Mouse (Mus musculus) heart, adult 2 months (tissue): ENCODE data around the gene Pacsin2.

Experiments
- CTCF ChIP-seq: fragments of 200-600 bp; IDR thresholded peaks from 2 replicates; pipeline ENCODE4 v1.8.1; 2022; ENCODE audit warnings: antibody characterized with exemption, mild to moderate bottlenecking, moderate library complexity
- POLR2A ChIP-seq: fragments of 200-500 bp; IDR thresholded peaks from 2 replicates; pipeline ENCODE4 v1.6.1; 2011; ENCODE audit warnings: mild to moderate bottlenecking, low read depth, low read length, control low read depth; ENCODE audit not compliant: insufficient read depth

DNA sequence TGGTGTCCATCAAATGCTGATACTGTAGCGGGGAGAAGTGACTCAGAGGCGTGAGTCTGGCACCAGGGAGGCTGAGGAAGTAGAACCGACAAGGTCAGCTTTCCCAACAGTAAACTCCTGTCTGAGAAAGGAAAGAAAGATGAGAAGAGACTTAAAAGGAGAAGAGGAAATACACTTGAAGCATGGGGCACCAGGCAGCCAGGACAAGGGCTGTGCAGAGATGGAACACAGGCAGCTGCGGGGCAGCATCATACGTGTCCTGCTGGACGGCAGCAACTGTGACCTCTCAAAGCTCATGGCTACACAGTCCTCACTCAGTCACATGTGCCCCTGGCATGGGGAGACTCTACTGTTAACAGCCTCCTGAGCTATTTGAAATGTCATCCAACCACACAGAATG, 54.1 kb downstream of the Pacsin2 start:
- TF ChIP-seq CTCF = no peak
- no peak for TF ChIP-seq POLR2A
